Mouse (Mus musculus) MEL (cell line): Measurements from ENCODE around the gene Myh3. TPM values are rescaled to one million over a fixed set of nuclear protein-coding genes. Genes with fewer than 3 reads are reported as not detected.

Experiments
- DNase-seq: peaks from one replicate; pipeline ENCODE4 v3.0.0; 2011; ENCODE audit warnings: low read depth, low spot score
- H3K27ac ChIP-seq: 2 replicates; pipeline ENCODE4 v1.5.1; 2012; ENCODE audit warnings: low read depth, mild to moderate bottlenecking, control low read depth, low read length, moderate library complexity; ENCODE audit not compliant: control insufficient read depth
- H3K27me3 ChIP-seq, 2 experiments: fragments of 150-350 bp in 1 of 2; sonication (generic) in 1 of 2; 2 replicates each; pipeline ENCODE4 v1.6.1; 2012; ENCODE audit warnings: low read length in 2 of 2, mild to moderate bottlenecking in 2 of 2, improper control_type of control experiment in 1 of 2, moderate library complexity in 1 of 2; ENCODE audit not compliant: insufficient read depth in 2 of 2, control insufficient read depth in 1 of 2
- H3K36me3 ChIP-seq, 2 experiments: 2 replicates each; pipeline ENCODE4 v1.6.1; 2012 to 2014; ENCODE audit warnings: low read length in 2 of 2, improper control_type of control experiment in 1 of 2, inconsistent platforms in 1 of 2, mild to moderate bottlenecking in 1 of 2; ENCODE audit not compliant: insufficient read depth in 2 of 2, control insufficient read depth in 1 of 2
- H3K4me1 ChIP-seq, 2 experiments: fragments of 150-350 bp in 1 of 2; sonication (generic) in 1 of 2; 2 replicates each; pipeline ENCODE4 v1.6.1; 2012; ENCODE audit warnings: low read length in 2 of 2, improper control_type of control experiment in 1 of 2, mild to moderate bottlenecking in 1 of 2; ENCODE audit not compliant: insufficient read depth in 2 of 2, control insufficient read depth in 1 of 2
- H3K4me3 ChIP-seq, 2 experiments: fragments of 150-350 bp in 1 of 2; sonication (generic) in 1 of 2; 2 replicates each; pipeline ENCODE4 v1.5.1; 2012; ENCODE audit warnings: low read depth in 2 of 2, low read length in 2 of 2, mild to moderate bottlenecking in 2 of 2, moderate library complexity in 2 of 2, control low read depth in 1 of 2, improper control_type of control experiment in 1 of 2; ENCODE audit not compliant: control insufficient read depth in 1 of 2, insufficient read depth in 1 of 2
- H3K79me2 ChIP-seq: 2 replicates; pipeline ENCODE4 v1.6.1; 2012; ENCODE audit warnings: mild to moderate bottlenecking, low read length, moderate library complexity; ENCODE audit not compliant: control insufficient read depth, poor library complexity, insufficient read depth
- H3K9ac ChIP-seq: 2 replicates; pipeline ENCODE4 v1.6.1; 2012; ENCODE audit warnings: low read depth, mild to moderate bottlenecking, control low read depth, low read length, moderate library complexity; ENCODE audit not compliant: control insufficient read depth, poor library complexity, severe bottlenecking
- H3K9me3 ChIP-seq: fragments of 150-350 bp; sonication (generic); replicated peaks from 2 replicates; pipeline ENCODE4 v1.6.1; 2012; ENCODE audit warnings: mild to moderate bottlenecking, low read length, improper control_type of control experiment, moderate library complexity; ENCODE audit not compliant: insufficient read depth
- BHLHE40 ChIP-seq: IDR thresholded peaks from 2 replicates; pipeline ENCODE4 v1.6.1; 2012; ENCODE audit warnings: low read depth, mild to moderate bottlenecking, inconsistent platforms, low read length, improper control_type of control experiment, borderline replicate concordance
- CHD1 ChIP-seq: IDR thresholded peaks from 2 replicates; pipeline ENCODE4 v1.6.1; 2012; ENCODE audit warnings: low read depth, mild to moderate bottlenecking, inconsistent platforms, low read length, improper control_type of control experiment
- CHD2 ChIP-seq: IDR thresholded peaks from 2 replicates; pipeline ENCODE4 v1.6.1; 2011; ENCODE audit warnings: low read length, improper control_type of control experiment
- EP300 ChIP-seq, 2 experiments: IDR thresholded peaks; 2 replicates each; pipeline ENCODE4 v1.6.1; 2011; ENCODE audit warnings: improper control_type of control experiment in 2 of 2, low read length in 2 of 2, low read depth in 1 of 2, mild to moderate bottlenecking in 1 of 2
- ETS1 ChIP-seq: IDR thresholded peaks from 2 replicates; pipeline ENCODE4 v1.6.1; 2012; ENCODE audit warnings: low read depth, mild to moderate bottlenecking, inconsistent platforms, low read length, improper control_type of control experiment, moderate library complexity
- HCFC1 ChIP-seq: IDR thresholded peaks from 2 replicates; pipeline ENCODE4 v1.6.1; 2012; ENCODE audit warnings: low read depth, mild to moderate bottlenecking, inconsistent platforms, low read length, improper control_type of control experiment, moderate library complexity
- JUND ChIP-seq: IDR thresholded peaks from 2 replicates; pipeline ENCODE4 v1.6.1; 2011; ENCODE audit warnings: low read depth, mild to moderate bottlenecking, improper control_type of control experiment, low read length
- KAT2A ChIP-seq: conservative IDR thresholded peaks from 2 replicates; pipeline ENCODE4 v1.6.1; 2012; ENCODE audit warnings: low read depth, low read length, improper control_type of control experiment, inconsistent platforms
- MAX ChIP-seq: IDR thresholded peaks from 2 replicates; pipeline ENCODE4 v1.6.1; 2011; ENCODE audit warnings: low read length, improper control_type of control experiment
- MAZ ChIP-seq: IDR thresholded peaks from 2 replicates; pipeline ENCODE4 v1.6.1; 2012; ENCODE audit warnings: low read depth, mild to moderate bottlenecking, inconsistent platforms, low read length, improper control_type of control experiment
- NELFE ChIP-seq: IDR thresholded peaks from 2 replicates; pipeline ENCODE4 v1.6.1; 2011; ENCODE audit warnings: low read depth, low read length, improper control_type of control experiment
- NRF1 ChIP-seq: IDR thresholded peaks from 2 replicates; pipeline ENCODE4 v1.6.1; 2014; ENCODE audit warnings: low read depth, mild to moderate bottlenecking, inconsistent platforms, low read length, improper control_type of control experiment, moderate library complexity; ENCODE audit not compliant: poor library complexity, insufficient read depth, severe bottlenecking
- POLR2A ChIP-seq, 2 experiments: IDR thresholded peaks; 2 replicates each; pipeline ENCODE4 v1.6.1; 2011 to 2012; ENCODE audit warnings: low read length in 2 of 2, mild to moderate bottlenecking in 2 of 2, control low read depth in 1 of 2, improper control_type of control experiment in 1 of 2, low read depth in 1 of 2, moderate library complexity in 1 of 2; ENCODE audit not compliant: control insufficient read depth in 1 of 2, insufficient read depth in 1 of 2, poor library complexity in 1 of 2
- POLR2AphosphoS5 ChIP-seq: IDR thresholded peaks from 2 replicates; pipeline ENCODE4 v1.6.1; 2012; ENCODE audit warnings: low read depth, borderline replicate concordance, mild to moderate bottlenecking, inconsistent platforms, low read length, moderate library complexity, mixed read lengths
- TAL1 ChIP-seq: IDR thresholded peaks from 2 replicates; pipeline ENCODE4 v1.6.1; 2012; ENCODE audit warnings: mild to moderate bottlenecking, inconsistent platforms, low read length, moderate library complexity, mixed read lengths
- TBP ChIP-seq: IDR thresholded peaks from 2 replicates; pipeline ENCODE4 v1.8.0; 2011; ENCODE audit warnings: low read depth, low read length, improper control_type of control experiment
- ZC3H11A ChIP-seq: IDR thresholded peaks from 2 replicates; pipeline ENCODE4 v1.6.1; 2012; ENCODE audit warnings: low read depth, mild to moderate bottlenecking, inconsistent platforms, low read length, improper control_type of control experiment
- ZKSCAN1 ChIP-seq: IDR thresholded peaks from 2 replicates; pipeline ENCODE4 v1.6.1; 2012; ENCODE audit warnings: low read depth, mild to moderate bottlenecking, inconsistent platforms, low read length, improper control_type of control experiment, moderate library complexity
- polyA plus RNA-seq, 2 experiments: library from polyadenylated mRNA; stranded (reverse) in 1 of 2; unstranded in 1 of 2; fragments of >175 nt in 1 of 2; fragments of >200 nt in 1 of 2; gene quantifications; 2 replicates each; pipeline versions ENCODE4 v1.2.1 to v1.2.4; 2012; ENCODE audit warnings: low replicate concordance in 2 of 2, low read depth in 1 of 2; ENCODE audit not compliant: insufficient read length in 2 of 2, insufficient read depth in 1 of 2, missing spikeins in 1 of 2
- total RNA-seq: library from RNA; depleted of rRNA; stranded (reverse); fragments of 300-350 nt; gene quantifications from 2 replicates; pipeline ENCODE4 v1.2.3, GENCODE M21; 2012

Gene Myh3
- total and polyA plus RNA-seq, 3 experiments: 0.81 to 1.7 TPM; not detected in 1

DNA sequence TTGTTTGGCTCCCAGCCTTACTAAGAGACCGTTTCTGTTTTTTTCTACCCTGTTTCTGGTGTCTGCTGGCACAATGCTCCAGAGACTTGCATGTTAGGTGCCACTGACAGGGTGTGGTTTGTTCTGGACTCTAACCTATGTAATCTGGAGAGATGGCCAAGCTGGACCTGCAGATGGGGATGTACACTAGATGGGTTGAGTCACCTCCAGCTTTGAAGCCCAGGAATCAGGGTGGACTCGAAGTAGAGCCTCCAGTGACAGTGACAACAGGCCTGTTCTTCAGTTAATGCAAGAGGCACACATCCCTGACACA lies 46.5 kb upstream of the Myh3 start:
- Histone ChIP-seq H3K79me2 (no peaks in the 10 kb centered on the region), H3K9me3 (no peaks in the 10 kb centered on the region), H3K4me1 (no peaks in the 10 kb centered on the region), H3K27me3 (no peaks in the 10 kb centered on the region), H3K4me3 (no peak overlapping the region)
- no peak for DNase-seq
- TF ChIP-seq ZKSCAN1: no peak
- no peak for TF ChIP-seq NRF1
- TF ChIP-seq JUND: no peak
- no peak for TF ChIP-seq CHD1
- TF ChIP-seq POLR2AphosphoS5: no peak
- no peak for TF ChIP-seq NELFE
- TF ChIP-seq TBP: no peak
- no peak for TF ChIP-seq CHD2
- TF ChIP-seq TAL1: no peak
- no peak for TF ChIP-seq POLR2A (IDR thresholded peaks at IDR 0.05; ENCODE audit: control insufficient read depth in 1 of 2, insufficient read depth in 1 of 2, low read depth in 1 of 2, low read length in 2 of 2, poor library complexity in 1 of 2)
- TF ChIP-seq, all 39 proteins: peak for 0
- Histone ChIP-seq H3K36me3 (no peaks in the 10 kb centered on the region), H3K9ac (no peak overlapping the region), H3K27ac (no peak overlapping the region)

DNA sequence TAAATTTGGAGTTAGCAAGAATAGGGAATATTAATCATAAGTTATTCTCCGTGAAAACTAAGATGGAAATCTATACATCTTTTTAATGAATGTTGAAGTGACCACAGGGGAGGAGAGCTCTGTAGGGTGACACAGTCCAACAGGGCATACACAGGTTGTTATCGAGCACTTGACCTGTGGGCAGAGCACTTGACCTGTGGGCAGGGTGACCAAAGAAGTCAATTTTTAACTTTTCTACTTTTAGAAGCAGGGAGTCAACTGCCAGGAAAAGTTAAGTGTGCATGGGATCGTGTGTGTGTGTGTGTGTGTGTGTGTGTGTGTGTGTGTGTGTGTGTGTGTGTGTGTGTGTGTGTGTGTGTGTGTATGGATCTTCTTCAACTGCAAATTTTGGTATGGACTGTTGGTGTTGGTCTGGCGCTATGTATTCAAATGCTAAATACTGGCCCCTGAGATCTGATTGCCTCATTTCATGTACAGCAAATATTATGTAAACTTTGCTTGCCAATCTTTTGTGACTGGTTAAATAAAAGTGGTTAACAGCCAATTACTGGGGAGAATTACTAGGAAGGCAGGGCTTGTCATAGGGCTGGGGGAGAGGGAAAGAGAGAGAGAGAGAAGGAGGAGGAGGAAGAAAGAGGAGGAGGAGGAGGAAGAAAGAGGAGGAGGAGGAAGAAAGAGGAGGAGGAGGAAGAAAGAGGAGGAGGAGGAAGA lies 43.2 kb upstream of the Myh3 start:
- DNase-seq: no peak
- no peak overlapping the region for H3K9ac ChIP-seq
- no peak overlapping the region for H3K27ac ChIP-seq
- H3K36me3 ChIP-seq: 0 out of 4 replicates have a peak, but pooled peaks cover 0 to 1% of the 10 kb centered on the region in 2 experiments
- H3K4me1 ChIP-seq: no peaks in the 10 kb centered on the region
- TF ChIP-seq BHLHE40 (no peak), TBP (no peak), MAZ (no peak), ZC3H11A (no peak), KAT2A (no peak), HCFC1 (no peak), EP300 (IDR thresholded peaks at IDR 0.05; ENCODE audit: low read depth in 1 of 2, low read length in 2 of 2) (no peak), ZKSCAN1 (no peak), ETS1 (no peak), MAX (no peak)
- H3K79me2 ChIP-seq: no peaks in the 10 kb centered on the region
- H3K9me3 ChIP-seq: no peaks in the 10 kb centered on the region
- H3K27me3 ChIP-seq: no peaks in the 10 kb centered on the region
- H3K4me3 ChIP-seq: no peak overlapping the region
